Mouse (Mus musculus) CH12.LX (cell line): ENCODE results near the gene Phpt1. TPM values are rescaled to one million over a fixed set of nuclear protein-coding genes. Genes with fewer than 3 reads are reported as not detected.

ENCODE experiments used
- DNase-seq: peaks from one replicate; pipeline ENCODE4 v3.0.0-alpha.2; 2013; ENCODE audit errors: extremely low read depth
- H3K27ac ChIP-seq: 2 replicates; pipeline ENCODE4 v1.5.1; 2012; ENCODE audit warnings: low read depth, mild to moderate bottlenecking, control low read depth, moderate library complexity; ENCODE audit not compliant: insufficient read depth
- H3K27me3 ChIP-seq: replicated peaks from 2 replicates; pipeline ENCODE3; 2012; ENCODE audit warnings: inconsistent platforms
- H3K36me3 ChIP-seq, 2 experiments: replicated peaks in 1 of 2; 2 replicates each; pipeline versions ENCODE3 to v1.6.1; 2012; ENCODE audit warnings: inconsistent platforms in 1 of 2, low read length in 1 of 2, mild to moderate bottlenecking in 1 of 2, mixed read lengths in 1 of 2, moderate library complexity in 1 of 2; ENCODE audit not compliant: control insufficient read depth in 1 of 2, insufficient read depth in 1 of 2
- H3K4me1 ChIP-seq, 2 experiments: 2 replicates each; pipeline ENCODE4 v1.6.1; 2012; ENCODE audit warnings: inconsistent platforms in 1 of 2, moderate library complexity in 1 of 2; ENCODE audit not compliant: insufficient read depth in 2 of 2, control insufficient read depth in 1 of 2
- H3K4me2 ChIP-seq: 2 replicates; pipeline ENCODE4 v1.6.1; 2012; ENCODE audit warnings: low read depth, mild to moderate bottlenecking, control low read depth; ENCODE audit not compliant: poor library complexity, insufficient read depth, severe bottlenecking
- H3K4me3 ChIP-seq, 3 experiments: fragments of 150-350 bp in 1 of 3; sonication (generic) in 1 of 3; replicated peaks in 1 of 3; 2 replicates each; pipeline versions ENCODE3 to v1.5.1; 2011 to 2012; ENCODE audit warnings: low read depth in 2 of 3, low read length in 2 of 3, mild to moderate bottlenecking in 2 of 3, moderate library complexity in 2 of 3, control low read depth in 1 of 3, improper control_type of control experiment in 1 of 3, inconsistent platforms in 1 of 3, mixed read lengths in 1 of 3; ENCODE audit not compliant: poor library complexity in 1 of 3
- H3K79me2 ChIP-seq: replicated peaks from 2 replicates; pipeline ENCODE4 v1.6.1; 2012; ENCODE audit warnings: mild to moderate bottlenecking, moderate library complexity; ENCODE audit not compliant: control insufficient read depth, poor library complexity, insufficient read depth, severe bottlenecking; ENCODE audit errors: extremely low read depth
- H3K9ac ChIP-seq: 2 replicates; pipeline ENCODE4 v1.6.1; 2012; ENCODE audit warnings: low read depth, mild to moderate bottlenecking, control low read depth, moderate library complexity; ENCODE audit not compliant: insufficient read depth
- H3K9me3 ChIP-seq: replicated peaks from 2 replicates; pipeline ENCODE3; 2012; ENCODE audit warnings: low read length, inconsistent platforms, mixed read lengths
- BHLHE40 ChIP-seq: IDR thresholded peaks from 2 replicates; pipeline ENCODE4 v1.6.1; 2011; ENCODE audit warnings: mild to moderate bottlenecking, low read depth, low read length, improper control_type of control experiment
- CHD2 ChIP-seq: IDR thresholded peaks from 2 replicates; pipeline ENCODE4 v1.6.1; 2011; ENCODE audit warnings: low read length, improper control_type of control experiment
- E2F4 ChIP-seq: IDR thresholded peaks from 2 replicates; pipeline ENCODE4 v1.6.1; 2011; ENCODE audit warnings: low read depth, low read length, improper control_type of control experiment; ENCODE audit not compliant: insufficient replicate concordance
- GABPA ChIP-seq: IDR thresholded peaks from 2 replicates; pipeline ENCODE4 v1.6.1; 2012; ENCODE audit warnings: low read depth, low read length, improper control_type of control experiment, inconsistent platforms; ENCODE audit not compliant: insufficient replicate concordance
- IRF4 ChIP-seq: IDR thresholded peaks from 2 replicates; pipeline ENCODE4 v1.6.1; 2014; ENCODE audit warnings: low read depth, mild to moderate bottlenecking, inconsistent platforms, low read length, improper control_type of control experiment
- JUND ChIP-seq: conservative IDR thresholded peaks from 2 replicates; pipeline ENCODE4 v1.6.1; 2011; ENCODE audit warnings: low read depth, low read length, improper control_type of control experiment
- MAFK ChIP-seq: IDR thresholded peaks from 2 replicates; pipeline ENCODE4 v1.6.1; 2011; ENCODE audit warnings: low read length, improper control_type of control experiment; ENCODE audit not compliant: insufficient replicate concordance
- MAX ChIP-seq: IDR thresholded peaks from 2 replicates; pipeline ENCODE4 v1.6.1; 2011; ENCODE audit warnings: low read length, improper control_type of control experiment
- MAZ ChIP-seq: IDR thresholded peaks from 2 replicates; pipeline ENCODE4 v1.6.1; 2012; ENCODE audit warnings: low read depth, mild to moderate bottlenecking, inconsistent platforms, low read length, improper control_type of control experiment, moderate library complexity
- MEF2A ChIP-seq: IDR thresholded peaks from 2 replicates; pipeline ENCODE4 v1.6.1; 2014; ENCODE audit warnings: low read depth, mild to moderate bottlenecking, inconsistent platforms, low read length, improper control_type of control experiment, borderline replicate concordance
- MXI1 ChIP-seq: IDR thresholded peaks from 2 replicates; pipeline ENCODE4 v1.6.1; 2011; ENCODE audit warnings: mild to moderate bottlenecking, low read depth, low read length, improper control_type of control experiment
- MYC ChIP-seq: IDR thresholded peaks from 2 replicates; pipeline ENCODE4 v1.6.1; 2011; ENCODE audit warnings: low read depth, mild to moderate bottlenecking, improper control_type of control experiment, low read length
- PAX5 ChIP-seq: IDR thresholded peaks from 2 replicates; pipeline ENCODE4 v1.6.1; 2012; ENCODE audit warnings: low read length, inconsistent platforms, mixed read lengths
- POLR2A ChIP-seq: IDR thresholded peaks from 2 replicates; pipeline ENCODE4 v1.6.1; 2011; ENCODE audit warnings: low read depth, mild to moderate bottlenecking, improper control_type of control experiment, low read length
- RAD21 ChIP-seq: IDR thresholded peaks from 2 replicates; pipeline ENCODE4 v1.6.1; 2011; ENCODE audit warnings: low read depth, mild to moderate bottlenecking, low read length, improper control_type of control experiment, moderate library complexity
- RCOR1 ChIP-seq: conservative IDR thresholded peaks from 2 replicates; pipeline ENCODE4 v1.6.1; 2012; ENCODE audit warnings: low read depth, mild to moderate bottlenecking, inconsistent platforms, low read length, improper control_type of control experiment
- SIN3A ChIP-seq: IDR thresholded peaks from 2 replicates; pipeline ENCODE4 v1.6.1; 2012; ENCODE audit warnings: low read length, improper control_type of control experiment, inconsistent platforms
- SMC3 ChIP-seq: IDR thresholded peaks from 2 replicates; pipeline ENCODE4 v1.6.1; 2011; ENCODE audit warnings: low read depth, low read length, improper control_type of control experiment
- TBP ChIP-seq: conservative IDR thresholded peaks from 2 replicates; pipeline ENCODE4 v1.6.1; 2011; ENCODE audit warnings: low read depth, low read length, improper control_type of control experiment
- TCF12 ChIP-seq: IDR thresholded peaks from 2 replicates; pipeline ENCODE4 v1.6.1; 2014; ENCODE audit warnings: low read depth, mild to moderate bottlenecking, inconsistent platforms, low read length, improper control_type of control experiment
- UBTF ChIP-seq: IDR thresholded peaks from 2 replicates; pipeline ENCODE4 v1.6.1; 2012; ENCODE audit warnings: low read depth, mild to moderate bottlenecking, inconsistent platforms, low read length, improper control_type of control experiment, moderate library complexity
- USF1 ChIP-seq: IDR thresholded peaks from 2 replicates; pipeline ENCODE4 v1.6.1; 2014; ENCODE audit warnings: low read depth, mild to moderate bottlenecking, inconsistent platforms, low read length, improper control_type of control experiment
- ZC3H11A ChIP-seq: IDR thresholded peaks from 2 replicates; pipeline ENCODE4 v1.6.1; 2012; ENCODE audit warnings: low read depth, mild to moderate bottlenecking, inconsistent platforms, low read length, improper control_type of control experiment
- ZKSCAN1 ChIP-seq: IDR thresholded peaks from 2 replicates; pipeline ENCODE4 v1.6.1; 2012; ENCODE audit warnings: low read depth, inconsistent platforms, low read length, improper control_type of control experiment, borderline replicate concordance
- ZMIZ1 ChIP-seq: IDR thresholded peaks from 2 replicates; pipeline ENCODE4 v1.6.1; 2012; ENCODE audit warnings: low read depth, mild to moderate bottlenecking, inconsistent platforms, low read length, improper control_type of control experiment
- ZNF384 ChIP-seq: IDR thresholded peaks from 2 replicates; pipeline ENCODE4 v1.6.1; 2012; ENCODE audit warnings: low read depth, low read length, improper control_type of control experiment, inconsistent platforms
- dilution Hi-C: fragments of 300-500 bp; cut with MboI; formaldehyde crosslinking; loops from 2 replicates; pipeline ENCODE4 v1.14.3; 2020; ENCODE audit warnings: low sequenced_read_pairs; ENCODE audit not compliant: extremely low pct_unique_long_range_greater_than_20kb, extremely low pct_ligation_motif_present
- in situ Hi-C: fragments of 300-500 bp; cut with MboI; formaldehyde crosslinking; loops from 3 replicates; pipeline ENCODE4 v1.14.3; 2019; ENCODE audit warnings: low sequenced_read_pairs, low pct_ligation_motif_present, low pct_unique_long_range_greater_than_20kb, mixed read lengths
- polyA plus RNA-seq: library from polyadenylated mRNA; unstranded; fragments of >175 nt; gene quantifications from 2 replicates; pipeline ENCODE4 v1.2.1, GENCODE M21; 2012; ENCODE audit warnings: low read depth; ENCODE audit not compliant: insufficient read length
- total RNA-seq, 2 experiments: library from RNA; depleted of rRNA; stranded (reverse); fragments of 300-350 nt in 1 of 2; fragments of >200 nt in 1 of 2; gene quantifications; 2 replicates each; pipeline ENCODE4 v1.2.3; 2012 to 2014

Phpt1 gene
- total and polyA plus RNA-seq, 3 experiments: 37.9 to 66.9 (median 46.6) TPM

GRCm38 (mm10) chr2:25600037-25600436 is 25.0 kb upstream of the Phpt1 start:
- no peaks in the 10 kb centered on the region for H3K9me3 ChIP-seq
- H3K4me2 ChIP-seq: no peak overlapping the region
- in situ Hi-C loops (no loop called here), dilution Hi-C loops (no loop called here)
- H3K4me1 ChIP-seq: peaks cover 2 to 8% of the 10 kb centered on the region in 2 experiments; a peak in 1 of 4 replicates
- no peak for DNase-seq
- TF ChIP-seq RAD21: no peak
- TF ChIP-seq SIN3A: no peak
- no peak for TF ChIP-seq POLR2A
- TF ChIP-seq SMC3: no peak
- TF ChIP-seq ZNF384: no peak
- no peak for TF ChIP-seq JUND
- TF ChIP-seq ZMIZ1: no peak
- no peak for TF ChIP-seq MXI1
- no peak for TF ChIP-seq ZC3H11A
- no peak for TF ChIP-seq MEF2A
- TF ChIP-seq MAZ: no peak
- no peak for TF ChIP-seq CHD2
- no peak for TF ChIP-seq PAX5
- TF ChIP-seq USF1: no peak
- TF ChIP-seq ZKSCAN1: no peak
- no peak for TF ChIP-seq E2F4
- TF ChIP-seq UBTF: no peak
- TF ChIP-seq RCOR1: no peak
- no peak overlapping the region for H3K27ac ChIP-seq
- H3K36me3 ChIP-seq: peaks cover 74 to 94% of the 10 kb centered on the region in 2 experiments
- H3K27me3 ChIP-seq: no peaks in the 10 kb centered on the region
- H3K79me2 ChIP-seq: 0 out of 2 replicates have a peak, but pooled peaks cover 3% of the 10 kb centered on the region
- no peak overlapping the region for H3K9ac ChIP-seq
- H3K4me3 ChIP-seq: no peak overlapping the region

- Histone ChIP-seq H3K9me3 (no peaks in the 10 kb centered on the region), H3K4me2 (no peak overlapping the region), H3K9ac (no peak overlapping the region), H3K27me3 (no peaks in the 10 kb centered on the region), H3K27ac (no peak overlapping the region), H3K36me3 (peaks cover 83 to 94% of the 10 kb centered on the region in 2 experiments), H3K79me2 (no peaks in the 10 kb centered on the region), H3K4me1 (peaks cover 2 to 8% of the 10 kb centered on the region in 2 experiments; a peak in 1 of 4 replicates), H3K4me3 (no peak overlapping the region)
- dilution Hi-C loops (no loop called here), in situ Hi-C loops (no loop called here)
- DNase-seq: no peak
- no peak for TF ChIP-seq IRF4
- TF ChIP-seq MAX: no peak
- TF ChIP-seq TCF12: no peak
- no peak for TF ChIP-seq MAFK
- TF ChIP-seq RAD21: no peak
- no peak for TF ChIP-seq GABPA
- no peak for TF ChIP-seq BHLHE40
- TF ChIP-seq JUND: no peak
- no peak for TF ChIP-seq TBP
- no peak for TF ChIP-seq SMC3
- TF ChIP-seq PAX5: no peak
- TF ChIP-seq MYC: no peak
- no peak for TF ChIP-seq ZMIZ1
Measured at GRCm38 (mm10) chr2:25598749-25599148, 23.7 kb upstream of the Phpt1 start.
